Mouse (Mus musculus) kidney, embryonic 15.5 days (tissue): ENCODE measurements around the gene Bud13. TPM values are rescaled to one million over a fixed set of nuclear protein-coding genes. Genes with fewer than 3 reads are reported as not detected.

Experiments
- ATAC-seq: fragments of 200-750 bp; cut with Nextera tagmentation; replicated peaks from 2 replicates; pipeline ENCODE4 v1.8.0; 2017; ENCODE audit warnings: moderate TSS enrichment; ENCODE audit not compliant: low FRiP score
- H3K27ac ChIP-seq: fragments of 300-500 bp; sonication (generic); 2 replicates; pipeline ENCODE4 v1.5.1; 2015; ENCODE audit warnings: mild to moderate bottlenecking, inconsistent platforms
- H3K27me3 ChIP-seq: fragments of 300-500 bp; sonication (generic); 2 replicates; pipeline ENCODE4 v1.6.1; 2015; ENCODE audit warnings: inconsistent platforms
- H3K36me3 ChIP-seq: fragments of 300-500 bp; sonication (generic); 2 replicates; pipeline ENCODE4 v1.6.1; 2015; ENCODE audit warnings: inconsistent platforms
- H3K4me1 ChIP-seq: fragments of 300-500 bp; sonication (generic); 2 replicates; pipeline ENCODE4 v1.6.1; 2015; ENCODE audit warnings: inconsistent platforms
- H3K4me2 ChIP-seq: fragments of 300-500 bp; sonication (generic); 2 replicates; pipeline ENCODE4 v1.6.1; 2015; ENCODE audit warnings: moderate library complexity, mild to moderate bottlenecking, inconsistent platforms
- H3K4me3 ChIP-seq: fragments of 300-500 bp; sonication (generic); replicated peaks from 2 replicates; pipeline ENCODE4 v1.5.1; 2015; ENCODE audit warnings: mild to moderate bottlenecking, inconsistent platforms
- H3K9ac ChIP-seq: fragments of 300-500 bp; sonication (generic); 2 replicates; pipeline ENCODE4 v1.6.1; 2015; ENCODE audit warnings: mild to moderate bottlenecking, inconsistent platforms
- H3K9me3 ChIP-seq: fragments of 300-500 bp; sonication (generic); replicated peaks from 2 replicates; pipeline ENCODE4 v1.6.1; 2016; ENCODE audit warnings: inconsistent platforms
- WGBS: fragments of 180-500 bp; shearing (Covaris S2); methylation state at CpG from one replicate; pipeline ENCODE4 v1.1.7; 2015; ENCODE audit warnings: mixed read lengths; 5-methylcytosine and 5-hydroxymethylcytosine counted together
- polyA plus RNA-seq: library from polyadenylated mRNA; unstranded; fragments of >200 nt; fragmentation: Nextera tagmentation; extraction: Ambion mirVana; gene quantifications from 2 replicates; pipeline ENCODE4 v1.2.1, GENCODE M21; 2015

Gene Bud13
- polyA plus RNA-seq, 1 experiment from 2014 or later, result 26.7 TPM

GRCm38 (mm10) chr9:46257546-46257945 lies 25.3 kb upstream of the Bud13 start:
- Histone ChIP-seq H3K27ac (peak overlapping the region; percentile 34; the same call in 1 of the 2 replicates), H3K4me3 (no peak overlapping the region), H3K36me3 (no peaks in the 10 kb centered on the region), H3K4me2 (no peak overlapping the region), H3K27me3 (no peaks in the 10 kb centered on the region), H3K4me1 (no peaks in the 10 kb centered on the region), H3K9me3 (no peaks in the 10 kb centered on the region), H3K9ac (no peak overlapping the region)
- WGBS, result 81% methylated on average over 3 of the region's 3 CpGs
- no peak for ATAC-seq

- H3K36me3 ChIP-seq, result no peaks in the 10 kb centered on the region
- H3K4me3 ChIP-seq, result no peak overlapping the region
- WGBS, result 91% methylated on average over 6 of the region's 6 CpGs
- no peaks in the 10 kb centered on the region for H3K27me3 ChIP-seq
- no peak overlapping the region for H3K27ac ChIP-seq
- no peak overlapping the region for H3K4me2 ChIP-seq
- H3K4me1 ChIP-seq, result no peaks in the 10 kb centered on the region
- H3K9me3 ChIP-seq, result no peaks in the 10 kb centered on the region
- no peak overlapping the region for H3K9ac ChIP-seq
- no peak for ATAC-seq
These were observed 23.7 kb upstream of the Bud13 start for GRCm38 (mm10) chr9:46259111-46259510.

- Histone ChIP-seq H3K4me1 (no peaks in the 10 kb centered on the region), H3K9me3 (no peaks in the 10 kb centered on the region), H3K27ac (no peak overlapping the region), H3K4me3 (no peak overlapping the region), H3K4me2 (no peak overlapping the region), H3K9ac (no peak overlapping the region), H3K27me3 (no peaks in the 10 kb centered on the region), H3K36me3 (no peaks in the 10 kb centered on the region)
- no peak for ATAC-seq
- 83% methylated on average over 7 of the region's 7 CpGs for WGBS
These were observed 21.7 kb upstream of the Bud13 start for GRCm38 (mm10) chr9:46261131-46261530.

- no peak within 1 kb of the TSS for H3K27ac ChIP-seq
- H3K27me3 ChIP-seq, result peaks cover 26% of the 10 kb centered on the region
- H3K4me2 ChIP-seq, result no peak within 1 kb of the TSS
- no peaks in the 10 kb centered on the region for H3K36me3 ChIP-seq
- H3K4me1 ChIP-seq, result peaks cover 16% of the 10 kb centered on the region
- H3K9ac ChIP-seq, result no peak within 1 kb of the TSS
- no peaks in the 10 kb centered on the region for H3K9me3 ChIP-seq
- WGBS, result 48% methylated on average over 7 of the region's 7 CpGs
- H3K4me3 ChIP-seq, result no peak within 1 kb of the TSS
- ATAC-seq, result no peak
These were observed 14.4 kb upstream of the Bud13 start, which contains the start of gene Apoa5 for GRCm38 (mm10) chr9:46268343-46268873. Gene Apoa5, plus strand, starts transcription at chr9:46268633.

GRCm38 (mm10) chr9:46269125-46269524 lies 13.7 kb upstream of the Bud13 start:
- WGBS, result 85% methylated on average over 5 of the region's 5 CpGs
- Histone ChIP-seq H3K4me2 (no peak overlapping the region), H3K9ac (no peak overlapping the region), H3K36me3 (no peaks in the 10 kb centered on the region), H3K4me3 (no peak overlapping the region), H3K27me3 (peaks cover 26% of the 10 kb centered on the region), H3K4me1 (peaks cover 23% of the 10 kb centered on the region), H3K9me3 (no peaks in the 10 kb centered on the region), H3K27ac (no peak overlapping the region)
- ATAC-seq, result no peak

GRCm38 (mm10) chr9:46270782-46271181 lies 12.0 kb upstream of the Bud13 start:
- no peak for ATAC-seq
- peaks cover 26% of the 10 kb centered on the region for H3K27me3 ChIP-seq
- WGBS, result 96% methylated on average over 4 of the region's 4 CpGs
- H3K9me3 ChIP-seq, result no peaks in the 10 kb centered on the region
- peaks cover 16% of the 10 kb centered on the region for H3K36me3 ChIP-seq
- no peak overlapping the region for H3K27ac ChIP-seq
- no peak overlapping the region for H3K4me2 ChIP-seq
- H3K4me3 ChIP-seq, result no peak overlapping the region
- H3K4me1 ChIP-seq, result peaks cover 29% of the 10 kb centered on the region
- no peak overlapping the region for H3K9ac ChIP-seq

GRCm38 (mm10) chr9:46272070-46272469 lies 10.7 kb upstream of the Bud13 start:
- Histone ChIP-seq H3K27ac (no peak overlapping the region), H3K36me3 (peaks cover 29% of the 10 kb centered on the region), H3K4me3 (peak overlapping the region; percentile 69; the same call in 1 of the 2 replicates), H3K27me3 (peaks cover 26% of the 10 kb centered on the region), H3K4me1 (peaks cover 29% of the 10 kb centered on the region), H3K9me3 (no peaks in the 10 kb centered on the region), H3K9ac (no peak overlapping the region), H3K4me2 (peak overlapping the region; percentile 83; the same call in 1 of the 2 replicates)
- WGBS, result 82% methylated on average over 9 of the region's 9 CpGs
- no peak for ATAC-seq

- WGBS, result 6% methylated on average over 45 of the region's 45 CpGs
- H3K4me3 ChIP-seq, result peak within 1 kb of the TSS; percentile 69
- peak within 1 kb of the TSS; percentile 83 for H3K4me2 ChIP-seq
- H3K36me3 ChIP-seq, result peaks cover 37% of the 10 kb centered on the region
- H3K9me3 ChIP-seq, result no peaks in the 10 kb centered on the region
- peaks cover 26% of the 10 kb centered on the region for H3K27me3 ChIP-seq
- H3K9ac ChIP-seq, result peak within 1 kb of the TSS; percentile 67
- peak within 1 kb of the TSS; percentile 76 for H3K27ac ChIP-seq
- peaks cover 29% of the 10 kb centered on the region for H3K4me1 ChIP-seq
- ATAC-seq, result peak; percentile 92
These were observed 9.9 kb upstream of the Bud13 start, which contains the start of gene Zpr1 for GRCm38 (mm10) chr9:46272677-46273454. Gene Zpr1, plus strand, starts transcription at chr9:46273064.

- 0 out of 2 replicates have a peak overlapping the region, but pooled peaks have one; percentile 83 for H3K4me2 ChIP-seq
- H3K4me3 ChIP-seq, result 0 out of 2 replicates have a peak overlapping the region, but pooled peaks have one; percentile 69
- no peak for ATAC-seq
- H3K4me1 ChIP-seq, result peaks cover 29% of the 10 kb centered on the region
- peaks cover 21% of the 10 kb centered on the region for H3K27me3 ChIP-seq
- H3K9ac ChIP-seq, result 0 out of 2 replicates have a peak overlapping the region, but pooled peaks have one; percentile 67
- H3K9me3 ChIP-seq, result no peaks in the 10 kb centered on the region
- 72% methylated on average over 9 of the region's 9 CpGs for WGBS
- no peak overlapping the region for H3K27ac ChIP-seq
- peaks cover 51% of the 10 kb centered on the region for H3K36me3 ChIP-seq
These were observed 8.3 kb upstream of the Bud13 start for GRCm38 (mm10) chr9:46274494-46274893.

- H3K27ac ChIP-seq, result no peak overlapping the region
- ATAC-seq, result no peak
- H3K4me1 ChIP-seq, result peaks cover 3% of the 10 kb centered on the region; the same call in 1 of the 2 replicates
- no peak overlapping the region for H3K4me3 ChIP-seq
- H3K27me3 ChIP-seq, result no peaks in the 10 kb centered on the region
- H3K9ac ChIP-seq, result no peak overlapping the region
- 67% methylated on average over 4 of the region's 4 CpGs for WGBS
- H3K36me3 ChIP-seq, result peaks cover 60% of the 10 kb centered on the region
- H3K9me3 ChIP-seq, result no peaks in the 10 kb centered on the region
- no peak overlapping the region for H3K4me2 ChIP-seq
These were observed 15.6 kb downstream of the Bud13 start for GRCm38 (mm10) chr9:46298381-46298780.

GRCm38 (mm10) chr9:46302142-46302541 lies 19.3 kb downstream of the Bud13 start:
- H3K4me3 ChIP-seq, result no peak overlapping the region
- no peak for ATAC-seq
- H3K27me3 ChIP-seq, result no peaks in the 10 kb centered on the region
- H3K9me3 ChIP-seq, result no peaks in the 10 kb centered on the region
- no peak overlapping the region for H3K9ac ChIP-seq
- H3K4me1 ChIP-seq, result no peaks in the 10 kb centered on the region
- no peak overlapping the region for H3K27ac ChIP-seq
- WGBS, result 4% methylated on average over 2 of the region's 2 CpGs
- H3K4me2 ChIP-seq, result no peak overlapping the region
- H3K36me3 ChIP-seq, result peaks cover 29% of the 10 kb centered on the region

GRCm38 (mm10) chr9:46309121-46309520 lies 26.3 kb downstream of the Bud13 start:
- peaks cover 29% of the 10 kb centered on the region for H3K4me1 ChIP-seq
- peaks cover 3% of the 10 kb centered on the region; the same call in 1 of the 2 replicates for H3K27me3 ChIP-seq
- H3K4me3 ChIP-seq, result no peak overlapping the region
- no peak for ATAC-seq
- no peaks in the 10 kb centered on the region for H3K36me3 ChIP-seq
- H3K27ac ChIP-seq, result no peak overlapping the region
- no peak overlapping the region for H3K9ac ChIP-seq
- 15% methylated on average over 7 of the region's 7 CpGs for WGBS
- H3K4me2 ChIP-seq, result no peak overlapping the region
- H3K9me3 ChIP-seq, result no peaks in the 10 kb centered on the region
